Mouse (Mus musculus): Measurements from ENCODE around the gene Hoxd12. TPM values are rescaled to one million over a fixed set of nuclear protein-coding genes. Genes with fewer than 3 reads are reported as not detected.

Gene Hoxd12
- polyA plus RNA-seq, 1 experiment from 2014 or later, result 1.1 TPM

DNA sequence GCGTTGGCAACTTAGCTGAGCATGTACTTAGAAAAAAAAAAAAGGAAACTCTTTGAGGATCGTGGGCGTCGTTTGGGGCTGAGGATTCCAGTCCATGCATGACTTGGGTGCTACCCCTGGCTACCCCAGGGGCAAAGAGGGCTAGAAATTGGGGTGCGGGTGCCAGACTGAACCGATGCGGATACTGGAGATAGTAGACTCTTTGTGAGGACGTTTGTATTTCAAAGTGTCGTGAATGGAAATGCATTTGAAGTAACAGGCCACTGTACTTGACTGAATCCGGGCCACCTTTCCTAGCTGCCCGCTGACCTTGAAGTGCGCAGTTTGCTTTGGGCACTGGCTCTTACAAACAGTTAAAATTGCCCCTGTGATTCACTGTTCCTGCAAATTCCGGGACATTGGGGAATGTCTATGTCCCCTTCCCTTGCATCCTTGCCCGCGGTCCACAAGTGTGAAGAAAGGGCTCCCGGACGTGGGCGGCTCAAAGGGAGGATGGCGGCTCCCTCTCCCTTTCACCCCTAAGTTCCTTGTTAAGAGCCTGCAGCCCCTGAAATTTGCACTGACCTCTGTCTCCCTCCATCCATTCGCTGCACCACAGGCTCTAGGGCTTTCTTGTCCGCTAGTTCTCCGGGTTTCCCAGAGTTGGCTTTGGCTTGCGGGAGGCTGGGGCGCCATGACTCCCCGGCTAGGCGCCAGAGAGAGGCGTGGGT is 12.3 kb downstream of the Hoxd12 start:
- Histone ChIP-seq H3K4me1 (replicated peaks) (peaks cover 14% of the 10 kb centered on the region), H3K27me3 (replicated peaks) (peaks cover 83% of the 10 kb centered on the region), H3K4me3 (replicated peaks) (peak overlapping the region; percentile 20), H3K9me3 (no peaks in the 10 kb centered on the region), H3K4me2 (replicated peaks) (no peak overlapping the region; the same call in 1 of the 2 replicates), H3K27ac (no peak overlapping the region), H3K9ac (no peak overlapping the region), H3K36me3 (no peaks in the 10 kb centered on the region)
- ATAC-seq, result no peak
- 2% methylated on average over 27 of the region's 27 CpGs for WGBS

DNA sequence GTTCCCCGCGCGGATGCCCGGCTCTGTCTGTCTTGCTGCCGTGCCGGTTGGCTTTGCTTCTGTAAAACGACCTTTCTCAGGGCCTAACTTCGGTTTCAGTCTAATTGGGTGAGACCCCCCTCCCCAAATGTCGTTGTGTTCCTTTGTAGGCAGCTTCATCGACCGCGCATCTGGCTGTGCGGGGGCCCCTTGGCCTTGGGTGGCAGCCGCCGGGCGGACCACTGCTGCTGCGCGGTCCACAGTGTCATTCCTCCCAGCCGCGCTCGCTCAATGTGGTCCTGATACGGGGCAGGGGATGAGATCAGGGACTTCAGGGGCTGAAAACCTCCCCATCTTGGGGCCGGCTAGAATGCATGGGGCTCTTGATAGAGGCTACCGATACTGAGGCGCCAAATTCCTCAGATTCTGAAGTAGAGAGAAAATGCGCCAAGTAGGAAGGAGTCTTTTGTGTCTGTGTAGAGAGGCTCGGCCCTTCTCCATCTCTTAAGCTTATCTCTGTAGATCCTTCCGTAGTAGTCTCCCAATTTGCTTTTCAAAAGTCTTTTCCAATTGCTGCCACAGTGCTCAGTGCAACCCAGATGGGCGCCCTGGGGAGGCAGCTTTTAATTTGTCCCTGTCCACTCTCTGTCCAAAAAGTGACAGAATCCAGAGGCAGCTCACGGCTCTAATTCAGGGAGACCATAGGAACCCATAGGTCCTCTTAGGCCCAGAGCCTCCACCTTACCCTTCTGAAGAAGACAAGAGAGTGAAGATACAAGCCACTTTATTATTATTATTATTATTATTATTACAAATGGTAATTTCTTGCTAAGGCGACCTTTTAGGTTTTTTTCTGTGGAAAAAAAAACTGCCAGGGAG is 13.1 kb downstream of the Hoxd12 start:
- Histone ChIP-seq H3K4me3 (replicated peaks) (peak overlapping the region; percentile 20), H3K36me3 (no peaks in the 10 kb centered on the region), H3K9me3 (no peaks in the 10 kb centered on the region), H3K27me3 (replicated peaks) (peaks cover 83% of the 10 kb centered on the region), H3K4me1 (replicated peaks) (peaks cover 11% of the 10 kb centered on the region), H3K4me2 (replicated peaks) (no peak overlapping the region; the same call in 1 of the 2 replicates), H3K9ac (no peak overlapping the region), H3K27ac (no peak overlapping the region)
- ATAC-seq, result no peak
- 1% methylated on average over 31 of the region's 31 CpGs for WGBS

- Histone ChIP-seq H3K4me2 (replicated peaks) (0 out of 2 replicates have a peak overlapping the region, but pooled peaks have one; percentile 9), H3K27me3 (replicated peaks) (peaks cover 83% of the 10 kb centered on the region)
- ATAC-seq, result no peak
These were observed 14.2 kb downstream of the Hoxd12 start for GRCm38 (mm10) chr2:74688795-74689573.

GRCm38 (mm10) chr2:74689574-74690337 is 14.9 kb downstream of the Hoxd12 start:
- ATAC-seq, result no peak
- Histone ChIP-seq H3K27me3 (replicated peaks) (peaks cover 82% of the 10 kb centered on the region), H3K9ac (0 out of 2 replicates have a peak overlapping the region, but pooled peaks have one; percentile 30), H3K4me3 (replicated peaks) (peak overlapping the region; percentile 14; the same call in 1 of the 2 replicates), H3K36me3 (no peaks in the 10 kb centered on the region), H3K4me2 (replicated peaks) (peak overlapping the region; percentile 11; the same call in 1 of the 2 replicates), H3K4me1 (replicated peaks) (peaks cover 10% of the 10 kb centered on the region; the same call in 1 of the 2 replicates), H3K27ac (no peak overlapping the region), H3K9me3 (no peaks in the 10 kb centered on the region)
- WGBS, result 3% methylated on average over 24 of the region's 24 CpGs

More at GRCm38 (mm10) chr2:74688795-74689573, 14.2 kb downstream of the Hoxd12 start:
- peaks cover 10% of the 10 kb centered on the region; the same call in 1 of the 2 replicates for H3K4me1 ChIP-seq (replicated peaks)
- H3K27ac ChIP-seq, result no peak overlapping the region
- no peaks in the 10 kb centered on the region for H3K9me3 ChIP-seq
- 5% methylated on average over 12 of the region's 12 CpGs for WGBS
- no peaks in the 10 kb centered on the region for H3K36me3 ChIP-seq
- H3K9ac ChIP-seq, result no peak overlapping the region
- no peak overlapping the region for H3K4me3 ChIP-seq (replicated peaks)

- Histone ChIP-seq H3K9me3 (no peaks in the 10 kb centered on the region), H3K4me1 (replicated peaks) (peaks cover 10% of the 10 kb centered on the region; the same call in 1 of the 2 replicates), H3K4me3 (replicated peaks) (no peak overlapping the region; the same call in 1 of the 2 replicates), H3K27ac (no peak overlapping the region), H3K27me3 (replicated peaks) (peaks cover 82% of the 10 kb centered on the region), H3K9ac (no peak overlapping the region), H3K4me2 (replicated peaks) (no peak overlapping the region), H3K36me3 (no peaks in the 10 kb centered on the region)
- 12% methylated on average over 8 of the region's 8 CpGs for WGBS
- no peak for ATAC-seq
These were observed 15.5 kb downstream of the Hoxd12 start for GRCm38 (mm10) chr2:74690338-74690716.

GRCm38 (mm10) chr2:74691022-74691951 is 16.5 kb downstream of the Hoxd12 start, which contains the start of gene Hoxd10:
Gene Hoxd10 (plus strand): TSS chr2:74691924.
- Histone ChIP-seq H3K9ac (peak within 1 kb of the TSS; percentile 39; the same call in 1 of the 2 replicates), H3K27me3 (replicated peaks) (peaks cover 88% of the 10 kb centered on the region), H3K4me3 (replicated peaks) (peak within 1 kb of the TSS; percentile 31), H3K9me3 (no peaks in the 10 kb centered on the region), H3K36me3 (no peaks in the 10 kb centered on the region), H3K4me1 (replicated peaks) (peaks cover 10% of the 10 kb centered on the region; the same call in 1 of the 2 replicates), H3K27ac (0 out of 2 replicates have a peak within 1 kb of the TSS, but pooled peaks have one; percentile 17), H3K4me2 (replicated peaks) (peak within 1 kb of the TSS; percentile 49)
- ATAC-seq, result peak; percentile 76
- 2% methylated on average over 56 of the region's 56 CpGs for WGBS

GRCm38 (mm10) chr2:74691995-74692807 is 17.4 kb downstream of the Hoxd12 start:
- WGBS, result 4% methylated on average over 35 of the region's 35 CpGs
- Histone ChIP-seq H3K4me2 (replicated peaks) (peak overlapping the region; percentile 49), H3K27me3 (replicated peaks) (peaks cover 89% of the 10 kb centered on the region), H3K36me3 (no peaks in the 10 kb centered on the region), H3K4me1 (replicated peaks) (peaks cover 10% of the 10 kb centered on the region; the same call in 1 of the 2 replicates), H3K4me3 (replicated peaks) (peak overlapping the region; percentile 31), H3K9ac (peak overlapping the region; percentile 15; the same call in 1 of the 2 replicates), H3K27ac (no peak overlapping the region), H3K9me3 (no peaks in the 10 kb centered on the region)
- ATAC-seq, result no peak

- Histone ChIP-seq H3K27me3 (replicated peaks) (peaks cover 89% of the 10 kb centered on the region), H3K27ac (no peak overlapping the region), H3K4me2 (replicated peaks) (peak overlapping the region; percentile 45), H3K9me3 (no peaks in the 10 kb centered on the region), H3K4me3 (replicated peaks) (peak overlapping the region; percentile 31), H3K36me3 (no peaks in the 10 kb centered on the region), H3K4me1 (replicated peaks) (peaks cover 15% of the 10 kb centered on the region), H3K9ac (peak overlapping the region; percentile 15; the same call in 1 of the 2 replicates)
- 3% methylated on average over 20 of the region's 20 CpGs for WGBS
- ATAC-seq, result no peak
These were observed 18.1 kb downstream of the Hoxd12 start for GRCm38 (mm10) chr2:74692808-74693431.

DNA sequence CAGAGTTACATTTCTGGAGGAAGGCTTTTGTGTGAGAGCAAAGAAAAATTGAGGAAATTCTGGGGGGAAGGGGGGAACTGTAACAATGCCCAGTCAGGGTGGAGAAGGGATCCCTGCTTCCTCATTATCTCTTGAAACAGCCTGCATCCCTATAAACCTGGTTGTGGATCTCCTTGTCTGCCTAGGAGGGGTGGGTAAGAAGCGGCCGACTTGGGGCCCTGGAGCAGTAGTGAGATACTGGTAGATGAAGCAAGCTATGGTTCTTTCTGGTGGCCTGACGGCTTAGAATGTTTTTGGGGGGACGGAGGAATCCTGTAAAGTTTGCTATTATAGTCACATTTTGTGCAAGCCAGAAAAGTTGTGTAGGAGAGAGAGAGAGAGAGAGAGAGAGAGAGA is 18.6 kb downstream of the Hoxd12 start:
- H3K4me1 ChIP-seq (replicated peaks), result peaks cover 20% of the 10 kb centered on the region
- H3K27me3 ChIP-seq (replicated peaks), result peaks cover 90% of the 10 kb centered on the region
- H3K9me3 ChIP-seq, result no peaks in the 10 kb centered on the region
- no peak for ATAC-seq
- peak overlapping the region; percentile 31 for H3K4me3 ChIP-seq (replicated peaks)
- H3K4me2 ChIP-seq (replicated peaks), result 0 out of 2 replicates have a peak overlapping the region, but pooled peaks have one; percentile 45
- H3K27ac ChIP-seq, result no peak overlapping the region
- no peak overlapping the region for H3K9ac ChIP-seq
- no peaks in the 10 kb centered on the region for H3K36me3 ChIP-seq
- WGBS, result 19% methylated on average over 4 of the region's 4 CpGs
